Mouse (Mus musculus): ENCODE measurements around the gene Dip2c.

DNA sequence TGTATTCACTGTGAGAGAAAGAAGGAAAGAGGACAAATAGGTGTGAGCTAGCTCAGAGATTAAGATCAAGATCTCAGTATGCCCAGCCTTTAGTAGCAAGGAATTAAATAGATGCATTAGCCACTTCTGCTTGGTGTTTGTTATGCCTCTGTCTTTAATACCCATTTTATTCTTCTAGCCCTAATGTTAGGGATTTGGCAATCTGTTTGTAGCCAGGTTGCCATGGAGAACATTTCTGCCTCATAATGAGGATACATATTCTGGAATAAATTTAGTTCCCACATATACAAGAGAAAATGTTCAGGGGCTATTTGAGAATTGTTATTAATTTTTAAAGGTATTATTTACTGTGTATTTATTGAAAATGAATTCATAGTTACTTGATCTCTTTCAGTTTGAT lies 374.3 kb downstream of the Dip2c start:
- TF ChIP-seq CTCF (IDR thresholded peaks at IDR 0.05; ENCODE audit: extremely low read depth, insufficient read depth, low read length) (no peak), POLR2A (IDR thresholded peaks at IDR 0.05; ENCODE audit: extremely low read depth, insufficient read depth, low read length) (no peak)

Data from cortical plate, adult 2 months (tissue).